Mouse (Mus musculus): ENCODE data around the gene Mdga1.

DNA sequence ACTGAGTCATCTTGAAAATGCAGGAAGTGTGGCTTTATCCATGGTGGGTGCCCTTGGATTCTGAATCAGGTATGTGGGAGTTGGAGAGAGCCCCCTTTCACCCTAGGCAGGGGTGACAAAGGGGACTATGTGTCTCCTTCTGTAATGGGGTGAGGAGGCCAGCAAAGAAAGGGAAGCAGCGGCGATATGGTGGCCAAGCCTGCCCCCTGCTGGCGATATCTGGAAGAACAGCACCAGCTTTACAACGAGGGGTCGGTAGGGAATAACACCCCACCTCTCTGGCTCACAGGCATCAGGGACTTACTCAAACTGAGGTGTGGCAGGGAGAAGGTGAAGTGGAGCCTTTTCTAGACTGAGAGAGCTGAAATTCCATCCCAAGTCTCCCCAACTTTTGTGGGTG is 87.0 kb downstream of the Mdga1 start:
- TF ChIP-seq EP300 (IDR thresholded peaks at IDR 0.05; ENCODE audit: low read depth) (no peak), CTCF (IDR thresholded peaks at IDR 0.05; ENCODE audit: low read depth) (peak; percentile 97)
